Mouse (Mus musculus): ENCODE results near the gene Fance. TPM values are rescaled to one million over a fixed set of nuclear protein-coding genes. Genes with fewer than 3 reads are reported as not detected.

Gene Fance
- polyA plus RNA-seq, 1 experiment from 2014 or later, result 21.9 TPM

- peaks cover 9% of the 10 kb centered on the region; the same call in 1 of the 2 replicates for H3K36me3 ChIP-seq
- WGBS, result 61% methylated on average over 17 of the region's 17 CpGs
- no peak overlapping the region for H3K4me2 ChIP-seq
- H3K27ac ChIP-seq, result peak overlapping the region; percentile 70
- peaks cover 24% of the 10 kb centered on the region for H3K4me1 ChIP-seq (replicated peaks)
- H3K9ac ChIP-seq, result 0 out of 2 replicates have a peak overlapping the region, but pooled peaks have one; percentile 55
- no peaks in the 10 kb centered on the region for H3K9me3 ChIP-seq
- H3K27me3 ChIP-seq, result no peaks in the 10 kb centered on the region
- H3K4me3 ChIP-seq, result no peak overlapping the region
- ATAC-seq (ENCODE audit: low FRiP score), result peak; percentile 27; the same call in 1 of the 2 replicates
Measured at GRCm38 (mm10) chr17:28294449-28295333, 18.6 kb upstream of the Fance start.

DNA sequence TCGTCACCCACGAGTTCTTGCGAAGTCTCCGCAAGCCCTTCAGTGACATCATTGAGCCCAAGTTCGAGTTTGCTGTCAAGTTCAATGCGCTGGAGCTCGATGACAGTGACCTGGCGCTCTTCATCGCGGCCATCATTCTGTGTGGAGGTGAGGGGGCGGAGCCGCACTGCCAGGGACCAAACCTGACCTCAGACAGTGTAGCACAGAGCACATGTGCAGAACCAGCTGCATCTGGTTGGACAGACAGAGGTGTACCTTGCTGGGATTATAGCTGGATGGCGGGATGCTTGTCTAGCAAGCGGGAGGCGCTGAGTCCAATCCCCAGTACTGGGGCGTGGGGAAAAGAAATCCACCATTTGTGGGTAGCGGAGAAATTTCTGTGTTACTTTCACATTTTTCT lies 14.4 kb upstream of the Fance start:
- Histone ChIP-seq H3K27me3 (no peaks in the 10 kb centered on the region), H3K4me3 (no peak overlapping the region), H3K9me3 (no peaks in the 10 kb centered on the region), H3K4me2 (no peak overlapping the region), H3K36me3 (peaks cover 9% of the 10 kb centered on the region; the same call in 1 of the 2 replicates), H3K27ac (no peak overlapping the region), H3K9ac (no peak overlapping the region; the same call in 1 of the 2 replicates), H3K4me1 (replicated peaks) (peaks cover 34% of the 10 kb centered on the region)
- WGBS, result 95% methylated on average over 17 of the region's 17 CpGs
- no peak for ATAC-seq (ENCODE audit: low FRiP score)

DNA sequence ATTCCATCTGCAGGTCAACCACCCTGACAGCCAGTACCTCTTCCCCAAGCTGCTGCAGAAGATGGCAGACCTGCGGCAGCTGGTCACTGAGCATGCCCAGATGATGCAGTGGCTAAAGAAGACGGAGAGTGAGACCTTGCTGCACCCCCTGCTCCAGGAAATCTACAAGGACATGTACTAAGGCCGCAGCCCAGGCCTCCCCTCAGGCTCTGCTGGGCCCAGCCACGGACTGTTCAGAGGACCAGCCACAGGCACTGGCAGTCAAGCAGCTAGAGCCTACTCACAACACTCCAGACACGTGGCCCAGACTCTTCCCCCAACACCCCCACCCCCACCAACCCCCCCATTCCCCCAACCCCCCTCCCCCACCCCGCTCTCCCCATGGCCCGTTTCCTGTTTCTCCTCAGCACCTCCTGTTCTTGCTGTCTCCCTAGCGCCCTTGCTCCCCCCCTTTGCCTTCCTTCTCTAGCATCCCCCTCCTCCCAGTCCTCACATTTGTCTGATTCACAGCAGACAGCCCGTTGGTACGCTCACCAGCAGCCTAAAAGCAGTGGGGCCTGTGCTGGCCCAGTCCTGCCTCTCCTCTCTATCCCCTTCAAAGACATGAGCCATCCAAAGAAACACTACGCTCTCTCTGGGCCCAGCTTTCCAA lies 13.5 kb upstream of the Fance start:
- H3K9me3 ChIP-seq, result no peaks in the 10 kb centered on the region
- peaks cover 27% of the 10 kb centered on the region for H3K4me1 ChIP-seq (replicated peaks)
- no peak overlapping the region for H3K4me3 ChIP-seq
- 37% methylated on average over 11 of the region's 11 CpGs for WGBS
- H3K4me2 ChIP-seq, result no peak overlapping the region
- no peaks in the 10 kb centered on the region for H3K27me3 ChIP-seq
- H3K36me3 ChIP-seq, result peaks cover 9% of the 10 kb centered on the region; the same call in 1 of the 2 replicates
- no peak overlapping the region for H3K27ac ChIP-seq
- ATAC-seq (ENCODE audit: low FRiP score), result no peak
- peak overlapping the region; percentile 43; the same call in 1 of the 2 replicates for H3K9ac ChIP-seq

GRCm38 (mm10) chr17:28300323-28300722 lies 13.0 kb upstream of the Fance start:
- Histone ChIP-seq H3K36me3 (peaks cover 9% of the 10 kb centered on the region; the same call in 1 of the 2 replicates), H3K27me3 (no peaks in the 10 kb centered on the region), H3K4me1 (replicated peaks) (peaks cover 22% of the 10 kb centered on the region), H3K9ac (peak overlapping the region; percentile 43; the same call in 1 of the 2 replicates), H3K27ac (no peak overlapping the region), H3K9me3 (no peaks in the 10 kb centered on the region), H3K4me3 (no peak overlapping the region), H3K4me2 (no peak overlapping the region)
- no peak for ATAC-seq (ENCODE audit: low FRiP score)
- 13% methylated on average over 9 of the region's 9 CpGs for WGBS

DNA sequence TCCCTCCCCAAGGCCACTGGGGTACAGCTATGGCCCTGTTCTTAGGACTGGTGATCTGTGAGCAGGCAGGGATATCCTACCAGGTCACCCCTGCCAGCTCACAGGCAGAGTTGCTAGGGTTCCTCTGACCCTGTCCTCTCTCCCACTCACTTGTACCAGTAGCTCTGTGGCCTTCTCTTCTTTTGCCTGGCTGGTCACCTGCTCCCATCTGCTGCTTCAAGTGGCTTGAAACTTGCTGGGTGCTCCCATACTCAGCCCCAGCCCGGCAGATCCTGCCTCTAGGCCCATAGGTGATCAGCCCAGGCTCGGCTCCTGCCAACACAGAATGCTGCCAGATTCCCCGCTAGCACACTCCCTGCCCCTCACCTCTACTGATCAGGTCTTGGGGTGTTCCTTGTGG lies 12.5 kb upstream of the Fance start:
- ATAC-seq (ENCODE audit: low FRiP score), result no peak
- Histone ChIP-seq H3K4me3 (no peak overlapping the region), H3K4me1 (replicated peaks) (peaks cover 19% of the 10 kb centered on the region), H3K27me3 (no peaks in the 10 kb centered on the region), H3K4me2 (no peak overlapping the region), H3K27ac (no peak overlapping the region), H3K36me3 (peaks cover 9% of the 10 kb centered on the region; the same call in 1 of the 2 replicates), H3K9ac (peak overlapping the region; percentile 43; the same call in 1 of the 2 replicates), H3K9me3 (no peaks in the 10 kb centered on the region)
- whole genome bisulfite sequencing, result 51% methylated on average over 3 of the region's 3 CpGs

- H3K4me2 ChIP-seq, result no peak overlapping the region
- WGBS, result 58% methylated on average over 10 of the region's 10 CpGs
- no peaks in the 10 kb centered on the region for H3K36me3 ChIP-seq
- H3K27ac ChIP-seq, result no peak overlapping the region
- H3K4me3 ChIP-seq, result no peak overlapping the region
- no peak overlapping the region for H3K9ac ChIP-seq
- peaks cover 11% of the 10 kb centered on the region for H3K4me1 ChIP-seq (replicated peaks)
- no peaks in the 10 kb centered on the region for H3K27me3 ChIP-seq
- no peak for ATAC-seq (ENCODE audit: low FRiP score)
- no peaks in the 10 kb centered on the region for H3K9me3 ChIP-seq
Measured at GRCm38 (mm10) chr17:28305172-28305571, 8.1 kb upstream of the Fance start.

DNA sequence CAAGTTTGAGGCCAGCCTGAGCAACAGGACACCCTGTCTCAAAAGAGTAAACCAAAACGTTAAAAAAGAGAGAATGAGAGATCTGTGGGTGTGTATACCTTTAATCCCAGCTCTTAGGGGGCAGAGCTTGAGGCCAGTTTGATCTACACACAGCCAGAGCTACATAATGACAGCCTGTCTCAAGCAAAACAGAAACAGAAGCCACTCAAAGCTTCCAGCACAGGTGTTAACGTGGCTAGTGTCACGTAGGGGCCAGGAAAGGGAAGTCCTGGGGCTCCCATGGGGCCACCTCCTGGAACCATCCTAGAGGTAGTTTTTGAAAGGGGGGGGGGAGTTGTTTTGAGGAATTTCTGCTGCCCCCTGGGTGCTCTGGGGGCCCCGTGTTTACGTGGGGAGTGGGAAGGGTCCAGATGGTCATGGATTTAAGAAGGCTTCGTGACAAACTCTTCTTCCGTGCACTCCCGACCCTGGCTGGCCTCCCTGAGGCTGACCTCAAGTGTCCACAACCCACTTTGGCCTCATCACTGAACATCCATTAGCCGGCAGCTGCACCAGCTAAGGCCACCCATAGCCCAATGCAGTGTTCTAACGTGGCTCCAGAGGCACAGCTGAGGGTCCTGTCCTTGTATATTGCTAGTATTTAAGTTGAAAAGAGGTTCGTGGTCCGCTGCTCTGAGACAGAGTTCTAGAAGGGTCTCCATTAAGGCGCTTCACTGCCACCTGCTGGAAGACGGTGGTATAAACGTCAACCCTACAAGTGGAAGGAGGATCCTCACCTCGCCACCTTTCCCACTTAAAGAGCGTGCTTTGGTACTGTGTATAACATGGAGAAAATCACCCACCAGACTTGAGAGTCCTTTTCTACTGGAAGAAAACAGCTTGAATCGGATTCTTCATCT lies 4.8 kb upstream of the Fance start:
- no peaks in the 10 kb centered on the region for H3K36me3 ChIP-seq
- no peaks in the 10 kb centered on the region for H3K9me3 ChIP-seq
- H3K4me3 ChIP-seq, result no peak overlapping the region
- WGBS, result 19% methylated on average over 18 of the region's 18 CpGs
- no peak overlapping the region for H3K4me2 ChIP-seq
- no peaks in the 10 kb centered on the region for H3K27me3 ChIP-seq
- H3K27ac ChIP-seq, result no peak overlapping the region
- no peak for ATAC-seq (ENCODE audit: low FRiP score)
- H3K4me1 ChIP-seq (replicated peaks), result peaks cover 9% of the 10 kb centered on the region
- no peak overlapping the region for H3K9ac ChIP-seq

GRCm38 (mm10) chr17:28310831-28311230 lies 2.5 kb upstream of the Fance start:
- 78% methylated on average over 3 of the region's 3 CpGs for WGBS
- no peak for ATAC-seq (ENCODE audit: low FRiP score)

GRCm38 (mm10) chr17:28311366-28312132 lies 1.8 kb upstream of the Fance start:
- Histone ChIP-seq H3K4me2 (no peak overlapping the region), H3K4me3 (no peak overlapping the region), H3K27ac (no peak overlapping the region), H3K9ac (no peak overlapping the region), H3K4me1 (replicated peaks) (peaks cover 31% of the 10 kb centered on the region), H3K9me3 (no peaks in the 10 kb centered on the region), H3K27me3 (no peaks in the 10 kb centered on the region), H3K36me3 (peaks cover 8% of the 10 kb centered on the region; the same call in 1 of the 2 replicates)
- no peak for ATAC-seq (ENCODE audit: low FRiP score)
- WGBS, result 78% methylated on average over 5 of the region's 5 CpGs

More at GRCm38 (mm10) chr17:28310831-28311230, 2.5 kb upstream of the Fance start:
- Histone ChIP-seq H3K36me3 (0 out of 2 replicates have a peak, but pooled peaks cover under 1% of the 10 kb centered on the region), H3K4me2 (no peak overlapping the region), H3K4me1 (replicated peaks) (peaks cover 28% of the 10 kb centered on the region), H3K4me3 (no peak overlapping the region), H3K9me3 (no peaks in the 10 kb centered on the region), H3K27ac (no peak overlapping the region), H3K9ac (no peak overlapping the region), H3K27me3 (no peaks in the 10 kb centered on the region)

DNA sequence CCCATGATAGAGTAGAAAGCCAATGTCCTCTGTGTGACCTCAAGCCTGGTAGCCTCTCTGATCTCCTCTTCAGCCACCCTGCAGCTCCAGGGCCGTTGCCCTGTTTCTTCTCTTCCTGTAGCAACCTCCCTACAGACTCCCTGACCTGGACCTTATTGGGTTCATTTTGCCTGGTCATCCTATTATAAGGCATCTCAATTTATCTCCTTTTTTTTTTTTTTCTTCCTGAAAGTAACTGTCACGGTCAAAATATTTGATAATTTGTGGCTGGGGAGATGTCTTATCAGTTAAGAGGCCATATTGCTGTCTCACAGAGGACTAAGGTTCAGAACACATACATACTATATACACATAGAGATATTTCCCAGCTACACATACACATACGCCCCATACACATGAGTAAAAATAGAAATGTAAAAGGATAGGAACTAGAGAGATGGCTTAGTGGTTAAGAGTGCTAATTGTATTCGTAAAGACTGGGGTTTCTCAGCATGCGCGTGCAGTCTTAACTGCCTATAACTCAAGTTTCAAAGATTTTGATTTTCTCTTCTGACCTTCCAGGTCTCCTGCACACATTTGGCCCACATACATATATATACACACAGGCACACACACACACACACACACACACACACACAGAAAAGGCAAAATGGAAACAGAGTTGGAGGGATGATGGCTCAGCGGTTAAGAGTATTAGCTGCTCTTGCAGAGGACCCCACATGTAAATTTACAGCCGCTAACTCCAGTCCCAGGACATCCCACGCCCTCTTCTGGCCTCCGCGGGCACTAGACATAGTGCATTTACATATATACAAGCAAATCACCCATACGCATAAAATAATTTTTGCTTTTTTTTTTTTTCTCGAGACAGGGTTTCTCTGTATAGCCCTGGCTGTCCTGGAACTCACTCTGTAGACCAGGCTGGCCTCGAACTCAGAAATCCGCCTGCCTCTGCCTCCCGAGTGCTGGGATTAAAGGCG lies 797 bp upstream of the Fance start:
- peak; percentile 37 for ATAC-seq (ENCODE audit: low FRiP score)
- Histone ChIP-seq H3K9me3 (no peaks in the 10 kb centered on the region), H3K36me3 (peaks cover 17% of the 10 kb centered on the region), H3K9ac (no peak overlapping the region), H3K27ac (peak overlapping the region; percentile 71), H3K4me1 (replicated peaks) (peaks cover 31% of the 10 kb centered on the region), H3K4me3 (peak overlapping the region; percentile 82), H3K27me3 (no peaks in the 10 kb centered on the region), H3K4me2 (peak overlapping the region; percentile 87)
- 25% methylated on average over 17 of the region's 17 CpGs for WGBS
